Mouse (Mus musculus) myocyte (in vitro differentiated cells): ENCODE results near the gene Shbg.

Experiments
- MAX ChIP-seq: IDR thresholded peaks from one replicate; pipeline ENCODE4 v1.6.1; 2011; ENCODE audit warnings: low read depth, mild to moderate bottlenecking, control low read depth
- MYOG ChIP-seq, 3 experiments: IDR thresholded peaks; one replicate each; pipeline ENCODE4 v1.6.1; 2011; ENCODE audit warnings: control low read depth in 2 of 3, low read depth in 2 of 3, mild to moderate bottlenecking in 2 of 3; ENCODE audit not compliant: insufficient read length in 2 of 3, control insufficient read depth in 1 of 3, insufficient read depth in 1 of 3
- POLR2A ChIP-seq: IDR thresholded peaks from one replicate; pipeline ENCODE4 v1.6.1; 2011; ENCODE audit warnings: low read depth, mild to moderate bottlenecking, control low read depth, moderate library complexity; ENCODE audit not compliant: insufficient read length
- POLR2AphosphoS2 ChIP-seq: IDR thresholded peaks from one replicate; pipeline ENCODE4 v1.6.1; 2011; ENCODE audit warnings: low read depth, control low read depth; ENCODE audit not compliant: insufficient read length
- TCF12 ChIP-seq: IDR thresholded peaks from one replicate; pipeline ENCODE4 v1.6.1; 2011; ENCODE audit warnings: mild to moderate bottlenecking, control low read depth; ENCODE audit not compliant: poor library complexity, insufficient read depth, severe bottlenecking

DNA sequence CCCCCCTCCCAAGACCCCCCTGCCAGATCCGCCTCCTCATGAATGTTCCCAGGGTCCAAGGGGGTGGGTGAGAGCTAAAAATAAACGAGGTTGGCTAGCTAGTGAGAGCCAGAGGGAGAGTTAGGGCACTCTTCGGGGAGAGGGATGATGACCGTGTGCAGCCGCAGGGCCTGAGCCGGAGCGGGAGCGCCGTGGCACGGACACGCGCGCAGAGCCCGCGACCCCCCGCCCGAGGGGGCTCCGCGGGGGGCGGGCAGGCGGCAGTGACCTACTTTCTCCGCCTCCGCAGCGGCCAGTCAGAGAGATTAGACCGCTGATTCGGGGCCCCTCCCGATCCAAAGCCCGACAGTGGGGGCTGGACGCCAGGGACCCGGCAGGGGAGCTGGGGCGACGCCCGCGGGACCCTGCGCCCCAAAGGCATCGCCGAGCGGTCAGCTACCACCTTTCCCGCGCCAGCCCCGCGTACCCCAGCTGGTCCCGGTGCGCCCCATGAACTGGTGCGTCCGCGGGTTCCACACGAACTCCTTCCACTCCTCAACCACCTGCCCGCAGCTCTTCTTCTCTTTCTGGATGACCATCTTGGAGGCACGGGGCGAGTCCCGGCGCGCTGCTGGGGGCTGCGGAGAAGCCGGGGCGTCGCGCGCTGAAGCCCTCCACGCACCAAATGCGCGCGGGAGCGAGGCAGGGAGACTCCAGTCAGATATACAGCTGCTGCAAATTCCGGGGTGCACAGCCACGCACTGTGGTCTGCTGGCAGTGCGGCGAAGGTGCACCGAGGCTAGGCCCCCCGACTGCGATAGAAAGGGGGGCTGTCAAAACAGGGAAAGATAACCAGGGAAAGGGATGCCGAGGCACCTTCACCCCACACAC, 12.7 kb downstream of the Shbg start:
- no peak for TF ChIP-seq MYOG (IDR thresholded peaks at IDR 0.05; ENCODE audit: control insufficient read depth in 1 of 3, insufficient read depth in 1 of 3, insufficient read length in 2 of 3, low read depth in 2 of 3)
- TF ChIP-seq POLR2A: no peak
- no peak for TF ChIP-seq POLR2AphosphoS2
- TF ChIP-seq MAX: no peak
- no peak for TF ChIP-seq TCF12
